Mouse (Mus musculus) right cerebral cortex, postnatal 10 days (tissue): ENCODE measurements around the gene Dnmt3a.

ENCODE experiments used
- DNase-seq, 2 experiments: peaks; one replicate each; pipeline ENCODE4 v3.0.0; 2021; ENCODE audit warnings: low spot score in 2 of 2

The Dnmt3a gene

GRCm38 (mm10) chr12:3805852-3806251 lies at the start of gene Dnmt3a:
Gene Dnmt3a (plus strand): TSS chr12:3806007.
- DNase-seq = no peak

- no peak for DNase-seq
These were observed 49.6 kb upstream of the Dnmt3a start for GRCm38 (mm10) chr12:3756216-3756615.

- DNase-seq = no peak
These were observed 47.7 kb upstream of the Dnmt3a start for GRCm38 (mm10) chr12:3758127-3758526.

GRCm38 (mm10) chr12:3759419-3759818 lies 46.4 kb upstream of the Dnmt3a start:
- DNase-seq = peak in 1 of 2 experiments; percentile 41

GRCm38 (mm10) chr12:3760876-3761590 lies 44.8 kb upstream of the Dnmt3a start:
- DNase-seq = no peak

GRCm38 (mm10) chr12:3761591-3762295 lies 44.1 kb upstream of the Dnmt3a start:
- peak in 1 of 2 experiments; percentile 48 for DNase-seq

GRCm38 (mm10) chr12:3764191-3764804 lies 41.5 kb upstream of the Dnmt3a start:
- no peak for DNase-seq

GRCm38 (mm10) chr12:3767360-3767759 lies 38.4 kb upstream of the Dnmt3a start:
- DNase-seq = no peak

- no peak for DNase-seq
These were observed 37.4 kb upstream of the Dnmt3a start for GRCm38 (mm10) chr12:3768391-3768790.

GRCm38 (mm10) chr12:3770546-3770945 lies 35.3 kb upstream of the Dnmt3a start:
- no peak for DNase-seq

GRCm38 (mm10) chr12:3771080-3771479 lies 34.7 kb upstream of the Dnmt3a start:
- no peak for DNase-seq

- DNase-seq = no peak
These were observed 32.2 kb upstream of the Dnmt3a start for GRCm38 (mm10) chr12:3773643-3774042.

GRCm38 (mm10) chr12:3776015-3776414 lies 29.8 kb upstream of the Dnmt3a start:
- no peak for DNase-seq

GRCm38 (mm10) chr12:3777682-3778081 lies 28.1 kb upstream of the Dnmt3a start:
- DNase-seq = no peak

- no peak for DNase-seq
These were observed 27.5 kb upstream of the Dnmt3a start for GRCm38 (mm10) chr12:3778286-3778685.

- DNase-seq = no peak
These were observed 26.2 kb upstream of the Dnmt3a start for GRCm38 (mm10) chr12:3779639-3780038.

GRCm38 (mm10) chr12:3780405-3780891 lies 25.4 kb upstream of the Dnmt3a start:
- DNase-seq = peak; percentile 63 to 78

- DNase-seq = no peak
These were observed 24.8 kb upstream of the Dnmt3a start for GRCm38 (mm10) chr12:3780931-3781471.

GRCm38 (mm10) chr12:3781482-3781881 lies 24.3 kb upstream of the Dnmt3a start:
- DNase-seq = peak; percentile 90 to 91

GRCm38 (mm10) chr12:3783196-3783825 lies 22.5 kb upstream of the Dnmt3a start:
- peak; percentile 67 to 77 for DNase-seq

GRCm38 (mm10) chr12:3784258-3784657 lies 21.5 kb upstream of the Dnmt3a start:
- DNase-seq = no peak

- no peak for DNase-seq
These were observed 21.1 kb upstream of the Dnmt3a start for GRCm38 (mm10) chr12:3784729-3785128.
